Mouse (Mus musculus) brain, embryonic 14.5 days (tissue): ENCODE measurements at regions not wholly inside any gene's neighbourhood (a gene's known extent, or its start where the extent isn't known, plus 50 kb on each side); places are given as distances from the start of the nearest gene placed in this dataset.

Experiments
- CTCF ChIP-seq: fragments of 200-500 bp; IDR thresholded peaks from 2 replicates; pipeline ENCODE4 v1.5.1; 2012; ENCODE audit warnings: inconsistent platforms, mild to moderate bottlenecking, moderate library complexity, borderline replicate concordance; ENCODE audit not compliant: insufficient read depth, insufficient read length; ENCODE audit errors: extremely low read depth
- POLR2A ChIP-seq: fragments of 200-500 bp; IDR thresholded peaks from 2 replicates; pipeline ENCODE4 v1.6.1; 2012; ENCODE audit warnings: mild to moderate bottlenecking, inconsistent platforms, borderline replicate concordance; ENCODE audit not compliant: poor library complexity, insufficient read depth, insufficient read length, severe bottlenecking; ENCODE audit errors: extremely low read depth

GRCm38 (mm10) chr10:117915011-117915735 is 69.3 kb upstream of the Rap1b start:
- TF ChIP-seq CTCF (no peak), POLR2A (no peak)
